16 mouse cellular contexts compared by ENCODE assay signal in the genomic region with DNA sequence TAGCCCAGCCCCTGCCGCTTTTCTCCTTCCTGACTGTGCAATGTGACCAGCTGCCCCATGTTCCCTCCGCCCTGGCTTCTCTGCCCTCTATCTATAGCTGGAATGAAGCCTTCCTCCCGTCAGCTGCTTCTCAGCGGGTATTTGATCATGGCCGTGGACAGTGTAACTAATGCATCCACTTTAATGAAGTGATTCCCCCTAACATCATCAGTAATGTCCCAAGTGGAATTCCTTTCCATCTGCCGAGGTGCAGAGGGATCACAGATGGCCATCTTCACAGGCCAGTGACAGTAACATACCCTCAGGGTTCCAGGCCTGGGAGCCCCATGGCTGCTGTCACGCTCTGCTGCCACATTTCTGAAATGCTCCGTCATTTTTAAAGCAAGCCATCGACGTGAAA. TPM values are rescaled to one million over a fixed set of nuclear protein-coding genes. Genes with fewer than 3 reads are reported as not detected.
DNase-seq lines count a peak whose midpoint lies in the region; ATAC-seq and TF ChIP-seq lines count a peak whose summit lies in the region.
"Had no signal": no experiment of that assay in that cellular context is flagged by ENCODE, and none has a peak within 500 bp of the region (broad histone marks: within the 10 kb centered on the region; RNA-seq: fewer than 3 reads in every experiment).

No protein-coding gene starts in this region.

- no peak overlapping the region for H3K4me3 ChIP-seq in lung, embryonic 14.5 days (ENCODE audit: low read depth, low read length)
- no peak overlapping the region for H3K4me3 ChIP-seq in hindbrain, embryonic 13.5 days
- H3K4me3 ChIP-seq in liver, postnatal 0 days (ENCODE audit: low read depth, low read length), result no peak overlapping the region
- H3K4me3 ChIP-seq: embryonic facial prominence, embryonic 12.5 days; layer of hippocampus, adult 2 months; midbrain, embryonic 12.5 days had no signal

- TF ChIP-seq EP300 in liver, postnatal 0 days (IDR thresholded peaks at IDR 0.05; ENCODE audit: low read depth), result no peak

- no peak overlapping the region for H3K4me2 ChIP-seq in lung, embryonic 14.5 days
- no peak overlapping the region for H3K4me2 ChIP-seq in hindbrain, embryonic 13.5 days
- no peak overlapping the region for H3K4me2 ChIP-seq in liver, postnatal 0 days (ENCODE audit: low read depth, low read length)
- H3K4me2 ChIP-seq: embryonic facial prominence, embryonic 12.5 days; midbrain, embryonic 12.5 days had no signal

- H3K9me3 ChIP-seq in lung, embryonic 14.5 days (ENCODE audit: low read depth, low read length), result no peaks in the 10 kb centered on the region
- H3K9me3 ChIP-seq in hindbrain, embryonic 13.5 days, result no peaks in the 10 kb centered on the region
- no peaks in the 10 kb centered on the region for H3K9me3 ChIP-seq in liver, postnatal 0 days (ENCODE audit: low read length)
- H3K9me3 ChIP-seq: embryonic facial prominence, embryonic 12.5 days; midbrain, embryonic 12.5 days had no signal

- H3K27me3 ChIP-seq in lung, embryonic 14.5 days (ENCODE audit: insufficient read depth, low read length), result no peaks in the 10 kb centered on the region
- H3K27me3 ChIP-seq in hindbrain, embryonic 13.5 days, result no peaks in the 10 kb centered on the region
- H3K27me3 ChIP-seq in liver, postnatal 0 days (ENCODE audit: insufficient read depth, low read length), result no peaks in the 10 kb centered on the region
- H3K27me3 ChIP-seq: embryonic facial prominence, embryonic 12.5 days; midbrain, embryonic 12.5 days had no signal

- WGBS in lung, embryonic 14.5 days, result 41% methylated on average over 10 of the region's 10 CpGs
- 40% methylated on average over 10 of the region's 10 CpGs for WGBS in hindbrain, embryonic 13.5 days
- 78% methylated on average over 10 of the region's 10 CpGs for WGBS in liver, postnatal 0 days (ENCODE audit: insufficient replicate concordance)

- H3K4me1 ChIP-seq in lung, embryonic 14.5 days (ENCODE audit: insufficient read depth), result 0 out of 2 replicates have a peak, but pooled peaks cover 3% of the 10 kb centered on the region
- H3K4me1 ChIP-seq in hindbrain, embryonic 13.5 days (replicated peaks), result peaks cover 6% of the 10 kb centered on the region; the same call in 1 of the 2 replicates
- no peaks in the 10 kb centered on the region for H3K4me1 ChIP-seq in liver, postnatal 0 days (ENCODE audit: insufficient read depth)
- H3K4me1 ChIP-seq: embryonic facial prominence, embryonic 12.5 days; midbrain, embryonic 12.5 days had no signal

- ATAC-seq in lung, embryonic 14.5 days (ENCODE audit: insufficient read depth), result peak; percentile 92
- ATAC-seq in hindbrain, embryonic 13.5 days (ENCODE audit: low FRiP score), result peak; percentile 59
- ATAC-seq in activated CD4-positive, CD25-positive, alpha-beta regulatory T cell, adult 4 months, result no peak
- no peak for ATAC-seq in liver, postnatal 0 days
- ATAC-seq: intestine, embryonic 16.5 days had no signal

- DNase-seq in lung, embryonic 14.5 days, result peak; percentile 83
- no peak for DNase-seq in lung, postnatal 10 days
- DNase-seq in brain, adult 2 months (ENCODE audit: low read depth, low spot score), result peak; percentile 93
- DNase-seq in cerebellum, adult 8-10 months, result peak; percentile 78
- DNase-seq in gastrocnemius, postnatal 4 days (ENCODE audit: low spot score in 2 of 2), result no peak
- no peak for DNase-seq in liver, postnatal 0 days
- DNase-seq: gastrocnemius, postnatal 10 days; heart, postnatal 10 days; spleen, adult 18-20 months had no signal

- no peaks in the 10 kb centered on the region for H3K36me3 ChIP-seq in lung, embryonic 14.5 days (ENCODE audit: insufficient read depth)
- H3K36me3 ChIP-seq in hindbrain, embryonic 13.5 days, result no peaks in the 10 kb centered on the region
- H3K36me3 ChIP-seq in liver, postnatal 0 days (replicated peaks; ENCODE audit: insufficient read depth, low read length), result no peaks in the 10 kb centered on the region
- H3K36me3 ChIP-seq: embryonic facial prominence, embryonic 12.5 days; midbrain, embryonic 12.5 days had no signal

- H3K27ac ChIP-seq in lung, embryonic 14.5 days (ENCODE audit: low read depth), result no peak overlapping the region
- 0 out of 2 replicates have a peak overlapping the region, but pooled peaks have one; percentile 25 for H3K27ac ChIP-seq in hindbrain, embryonic 13.5 days
- no peak overlapping the region for H3K27ac ChIP-seq in liver, postnatal 0 days (ENCODE audit: low read depth)
- H3K27ac ChIP-seq: embryonic facial prominence, embryonic 12.5 days; layer of hippocampus, adult 2 months; midbrain, embryonic 12.5 days had no signal

- TF ChIP-seq CTCF in lung, embryonic 14.5 days (IDR thresholded peaks at IDR 0.05; ENCODE audit: low read depth), result no peak
- no peak for TF ChIP-seq CTCF in liver, postnatal 0 days (IDR thresholded peaks at IDR 0.05; ENCODE audit: low read depth)

- no peak overlapping the region for H3K9ac ChIP-seq in lung, embryonic 14.5 days
- no peak overlapping the region for H3K9ac ChIP-seq in hindbrain, embryonic 13.5 days
- no peak overlapping the region for H3K9ac ChIP-seq in liver, postnatal 0 days (replicated peaks)
- H3K9ac ChIP-seq: embryonic facial prominence, embryonic 12.5 days; midbrain, embryonic 12.5 days had no signal

RNA-seq across cellular contexts. Expression of a gene that starts 51.5 kb away (rescaled TPM):
- 12.9 and 14.3 TPM in 2 replicates for polyA plus RNA-seq in lung, embryonic 14.5 days (2014; fragmentation: Nextera tagmentation; extraction: Ambion mirVana)
- polyA plus RNA-seq in hindbrain, embryonic 13.5 days (2015; fragmentation: Nextera tagmentation; extraction: Ambion mirVana), result 17.4 and 18.1 TPM in 2 replicates
- 100 to 1,000 TPM; 170 to 252 TPM for polyA plus RNA-seq in activated CD4-positive, CD25-positive, alpha-beta regulatory T cell, adult 4 months (2017; shearing (Covaris generic))
- total RNA-seq in gastrocnemius, postnatal 4 days (2021), result 1 to 10 TPM; 2.8 to 2.9 TPM
- polyA plus RNA-seq in liver, postnatal 0 days (2015; fragmentation: Nextera tagmentation; extraction: Ambion mirVana), result 1.9 and 2.0 TPM in 2 replicates
- total RNA-seq: common myeloid progenitor, adult 5-6 weeks had no signal

Comparison
In these comparisons a context has a peak if more than half of its experiments do, and no peak if none do; other contexts are left out.
1. DNase-seq: peak in lung, embryonic 14.5 days (single experiment), brain, adult 2 months (single experiment) and cerebellum, adult 8-10 months (single experiment); none in lung, postnatal 10 days (single experiment), gastrocnemius, postnatal 4 days (0 of 2) and liver, postnatal 0 days (single experiment).
2. ATAC-seq: peak in lung, embryonic 14.5 days (single experiment) and hindbrain, embryonic 13.5 days (single experiment); none in activated CD4-positive, CD25-positive, alpha-beta regulatory T cell, adult 4 months (single experiment) and liver, postnatal 0 days (single experiment).